Mouse (Mus musculus): ENCODE measurements around the gene 4930519P11Rik.

The 4930519P11Rik gene

DNA sequence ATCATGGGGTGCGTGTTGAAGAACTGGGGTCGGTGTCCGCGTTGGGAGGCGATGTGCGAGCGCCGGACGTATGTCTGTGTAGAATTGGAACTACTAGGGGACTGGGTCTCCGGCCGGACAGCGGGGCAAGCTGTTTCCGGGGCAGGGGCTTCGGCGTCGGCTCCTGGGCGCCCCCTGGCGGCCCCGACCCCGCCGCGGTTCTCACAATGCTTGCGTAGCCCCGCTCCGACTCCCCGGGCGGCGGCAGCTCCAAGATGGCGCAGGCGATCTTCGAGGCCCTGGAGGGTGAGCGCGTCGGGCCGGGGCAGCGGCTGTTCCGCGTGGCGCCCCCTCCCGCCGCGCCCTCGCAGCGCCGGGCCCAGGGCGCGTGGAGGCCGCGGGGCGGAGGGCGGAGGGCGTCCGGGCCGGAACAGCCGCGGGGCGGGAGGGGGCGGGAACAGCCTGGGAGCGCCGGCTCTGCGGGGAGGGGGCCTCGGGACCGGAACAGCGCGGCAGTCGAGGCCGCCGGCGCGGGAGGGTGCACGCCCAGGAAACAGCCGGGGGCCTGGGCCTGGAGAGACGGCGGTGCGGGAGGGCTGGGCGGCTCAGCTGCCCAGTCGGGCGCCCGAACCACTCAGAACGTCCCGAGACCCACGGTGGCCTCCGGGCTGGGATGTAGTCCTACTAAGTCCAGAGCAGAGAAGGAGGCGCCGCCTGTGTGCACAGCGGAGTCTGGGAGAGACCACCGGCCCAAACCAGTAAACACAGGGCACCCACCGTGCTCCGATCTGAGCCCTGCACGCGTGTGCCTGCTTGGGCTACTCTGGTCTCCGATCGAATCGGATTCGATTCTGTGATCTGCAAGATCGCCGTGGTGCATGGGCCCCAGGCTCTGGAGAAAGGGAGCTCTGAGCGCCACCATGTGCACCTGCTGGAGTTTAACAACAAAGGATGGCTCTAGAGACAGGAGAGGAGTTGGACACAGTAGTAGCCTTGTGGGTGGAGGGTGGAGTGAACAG is at the start of gene 4930519P11Rik, which contains the start of gene Zfp341:
TSS of gene 4930519P11Rik (minus strand) at position 320 of the 998 bp plus-strand sequence.
TSS of gene Zfp341 (plus strand) at position 180 of the 998 bp plus-strand sequence.
- DNase-seq (ENCODE audit: low spot score) = peak; percentile 87

DNA sequence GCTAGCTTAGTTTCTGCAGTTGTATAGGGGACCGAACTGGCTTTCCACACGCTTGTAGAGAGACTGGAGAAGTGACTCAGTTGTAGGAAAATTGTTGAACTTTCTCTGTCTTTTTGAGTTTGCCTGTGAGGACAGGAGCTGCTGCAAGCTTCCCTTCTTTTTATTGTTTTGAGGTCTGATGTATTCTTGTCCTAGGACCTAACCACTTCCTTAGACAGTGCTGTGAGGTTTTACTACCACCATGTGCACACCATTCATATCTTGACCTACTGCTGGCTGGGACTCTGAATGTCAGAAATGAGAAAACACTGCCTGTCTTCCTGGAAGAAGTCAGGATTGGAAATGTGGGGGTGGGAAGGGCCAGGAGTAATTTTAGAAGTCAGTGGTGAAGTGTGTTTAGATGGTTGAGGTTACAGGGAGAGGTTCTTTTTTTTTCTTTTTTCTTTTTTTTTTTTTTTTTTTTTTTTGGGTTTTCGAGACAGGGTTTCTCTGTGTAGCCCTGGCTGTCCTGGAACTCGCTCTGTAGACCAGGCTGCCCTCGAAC is 46.4 kb upstream of the 4930519P11Rik start:
- no peak for DNase-seq (ENCODE audit: low spot score)

DNA sequence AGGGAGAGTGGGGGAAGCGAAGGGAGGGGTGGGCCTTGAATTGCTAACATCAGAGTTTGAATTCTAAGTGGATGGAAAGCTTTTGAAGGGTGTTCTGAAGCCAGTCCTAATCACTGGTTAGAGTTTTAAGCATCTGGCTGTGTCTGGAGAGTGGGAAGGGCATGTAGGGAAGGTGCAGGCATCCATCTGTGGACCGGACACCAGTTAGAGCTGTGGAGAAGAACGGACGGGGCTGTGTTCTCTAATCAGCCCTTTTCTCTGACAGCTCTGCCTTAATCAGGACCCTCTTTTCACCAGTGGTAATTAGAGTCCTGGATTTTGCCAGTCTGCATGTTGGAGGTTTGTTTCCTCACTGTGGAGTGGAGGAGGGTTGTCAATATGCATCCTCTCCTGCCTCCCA is 45.8 kb upstream of the 4930519P11Rik start:
- no peak for DNase-seq (ENCODE audit: low spot score)

DNA sequence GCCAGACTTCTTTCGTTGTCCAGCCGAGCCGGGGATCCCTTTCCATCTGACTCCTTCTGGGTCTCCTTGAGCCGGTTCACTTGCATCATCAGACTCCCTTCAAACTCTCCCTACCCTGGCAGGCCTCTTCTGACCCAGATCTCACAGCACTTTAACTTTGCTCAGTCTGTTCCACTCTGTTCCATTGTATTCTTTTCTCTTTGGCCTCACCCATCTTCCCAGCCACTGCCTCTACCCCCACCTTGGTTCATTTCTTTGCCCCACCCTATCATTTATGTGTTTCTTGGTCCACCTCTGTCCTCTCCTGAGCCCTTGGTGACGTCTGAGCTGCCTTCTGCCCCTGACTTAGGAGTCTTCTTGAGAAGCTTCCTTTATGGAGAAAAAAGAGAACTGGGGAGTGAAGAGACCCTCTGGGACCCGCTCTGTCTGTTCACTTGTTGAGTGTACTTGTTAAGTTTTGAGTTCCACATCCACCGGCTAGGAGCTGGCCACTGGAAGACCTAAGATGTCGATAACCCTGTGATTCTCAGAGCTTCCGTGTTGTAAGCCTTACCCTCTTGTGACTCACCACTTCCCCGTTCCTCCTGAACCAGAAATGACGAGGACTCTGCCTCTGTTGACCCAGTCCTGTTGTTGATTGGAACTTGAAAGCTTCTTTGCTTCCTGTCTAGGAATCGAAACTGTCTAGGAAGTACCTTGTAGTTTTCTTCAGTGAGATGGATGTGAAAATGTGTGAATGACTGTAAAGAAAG is 44.4 kb upstream of the 4930519P11Rik start:
- DNase-seq (ENCODE audit: low spot score) = peak; percentile 66

DNA sequence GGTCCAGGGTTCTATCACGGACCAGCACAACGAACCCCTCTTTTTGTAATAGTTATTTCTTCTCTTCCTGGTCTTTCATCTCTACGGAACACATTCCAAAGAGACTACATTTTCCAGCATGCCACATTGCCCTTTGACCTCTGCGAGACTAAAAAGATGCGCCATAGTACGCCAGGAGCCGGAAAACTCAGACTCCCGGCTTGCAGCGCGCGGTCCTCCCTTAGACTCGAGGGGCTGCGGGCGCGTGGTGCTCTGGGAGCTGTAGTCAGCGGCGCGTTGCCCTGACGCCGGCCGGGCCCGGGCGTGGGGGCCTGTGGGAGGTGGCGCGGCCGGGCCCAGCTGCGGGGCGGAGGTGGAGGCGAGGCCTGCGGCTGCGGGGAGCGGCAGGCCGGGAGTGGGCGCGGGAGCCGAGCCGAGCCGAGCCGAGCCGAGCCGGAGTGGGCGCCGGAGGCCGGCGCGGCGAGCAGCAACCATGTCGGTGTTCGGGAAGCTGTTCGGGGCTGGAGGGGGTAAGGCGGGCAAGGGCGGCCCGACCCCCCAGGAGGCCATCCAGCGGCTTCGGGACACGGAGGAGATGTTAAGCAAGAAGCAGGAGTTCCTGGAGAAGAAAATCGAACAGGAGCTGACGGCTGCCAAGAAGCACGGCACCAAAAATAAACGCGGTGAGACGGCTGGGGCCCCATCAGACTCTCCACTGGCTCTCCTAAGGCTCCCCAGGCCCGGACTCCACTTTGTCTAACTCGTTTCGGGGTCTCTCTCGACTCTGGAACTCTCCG is 43.7 kb upstream of the 4930519P11Rik start:
- peak; percentile 97 for DNase-seq (ENCODE audit: low spot score)

DNA sequence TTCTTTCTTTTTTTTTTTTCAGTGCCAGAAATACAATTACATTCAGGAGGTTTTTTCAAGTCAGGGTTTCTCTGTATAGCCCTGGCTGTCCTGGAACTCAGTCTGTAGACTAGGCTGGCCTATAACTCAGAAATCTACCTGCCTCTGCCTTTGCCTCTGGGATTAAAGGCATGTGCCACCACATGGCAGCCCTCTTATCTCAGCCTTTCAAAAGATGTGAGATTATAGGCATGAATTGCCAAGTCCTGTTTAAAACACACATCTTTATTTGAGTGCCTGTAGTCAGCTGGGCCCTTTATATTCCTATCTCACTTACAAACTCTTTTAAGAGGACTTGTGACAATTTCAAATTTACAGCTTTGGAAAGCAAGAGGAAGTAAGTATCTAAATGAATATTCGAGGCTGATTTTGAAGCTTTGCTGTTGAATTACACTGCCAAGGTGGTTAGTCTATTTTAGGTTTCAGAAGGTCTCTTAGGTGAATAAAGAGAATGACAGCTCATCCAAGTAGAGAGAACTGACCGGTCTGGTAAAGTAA is 42.7 kb upstream of the 4930519P11Rik start:
- DNase-seq (ENCODE audit: low spot score) = no peak

DNA sequence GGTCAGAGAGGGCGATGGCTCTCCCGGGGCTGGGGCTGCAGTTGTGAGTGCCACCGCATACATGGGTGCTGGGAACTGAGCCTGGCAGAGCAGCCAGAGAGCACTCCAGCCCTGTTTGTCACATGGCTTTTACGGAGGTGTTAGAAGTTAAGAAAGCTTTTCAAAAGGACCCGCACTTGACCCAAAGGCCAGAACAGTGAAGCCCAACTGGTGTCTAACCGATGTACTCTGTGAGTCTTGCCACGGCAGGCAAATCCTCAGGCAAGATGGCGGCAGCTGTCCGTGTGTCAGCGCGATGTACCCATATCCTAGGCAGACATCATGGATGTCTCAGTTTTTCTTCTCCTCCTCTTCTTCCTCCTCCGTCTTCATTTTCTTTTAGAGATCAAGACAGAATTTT is 41.7 kb upstream of the 4930519P11Rik start:
- no peak for DNase-seq (ENCODE audit: low spot score)

DNA sequence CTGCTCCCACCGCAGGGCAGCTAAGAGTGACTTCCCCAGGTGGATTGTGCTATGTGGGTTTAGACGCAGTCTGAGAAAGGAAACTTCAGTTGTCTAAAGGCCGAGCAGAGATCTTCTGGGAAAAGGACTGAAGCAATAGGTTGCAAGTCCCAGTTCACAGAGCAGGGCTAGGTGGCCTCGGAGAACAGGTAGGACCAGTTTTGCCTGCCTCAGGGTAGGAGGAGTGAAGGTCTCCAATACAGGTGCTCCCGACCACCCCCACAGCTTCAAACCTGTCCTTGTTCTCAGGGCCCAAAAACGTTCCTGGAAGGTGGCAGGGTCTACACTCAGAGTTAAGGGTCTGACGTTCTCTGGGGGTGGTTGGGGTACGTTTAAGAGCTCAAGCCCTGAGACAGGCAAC is 38.1 kb upstream of the 4930519P11Rik start, which contains the start of gene Chmp4b:
TSS of gene Chmp4b (plus strand) at position 343 of the 400 bp plus-strand sequence.
- peak; percentile 89 for DNase-seq (ENCODE audit: low spot score)

DNA sequence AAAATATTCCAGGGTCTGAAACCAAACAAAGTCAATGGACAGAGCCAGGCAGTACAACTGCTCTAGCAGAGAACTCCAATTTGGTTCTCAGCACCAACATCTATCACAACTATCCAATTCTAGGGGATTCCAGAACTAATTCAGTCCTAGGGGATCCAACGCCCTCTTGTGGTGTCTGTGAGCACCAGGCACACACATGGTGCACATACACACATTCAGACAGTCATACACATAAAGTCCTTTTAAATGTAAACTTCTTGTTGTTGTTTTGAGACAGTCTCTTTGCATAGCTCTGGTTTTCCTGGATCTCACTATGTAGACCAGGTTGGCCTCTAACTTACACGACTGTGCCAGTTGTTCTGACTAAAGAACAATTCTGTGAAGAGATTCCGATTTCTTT is 37.2 kb upstream of the 4930519P11Rik start:
- no peak for DNase-seq (ENCODE audit: low spot score)

DNA sequence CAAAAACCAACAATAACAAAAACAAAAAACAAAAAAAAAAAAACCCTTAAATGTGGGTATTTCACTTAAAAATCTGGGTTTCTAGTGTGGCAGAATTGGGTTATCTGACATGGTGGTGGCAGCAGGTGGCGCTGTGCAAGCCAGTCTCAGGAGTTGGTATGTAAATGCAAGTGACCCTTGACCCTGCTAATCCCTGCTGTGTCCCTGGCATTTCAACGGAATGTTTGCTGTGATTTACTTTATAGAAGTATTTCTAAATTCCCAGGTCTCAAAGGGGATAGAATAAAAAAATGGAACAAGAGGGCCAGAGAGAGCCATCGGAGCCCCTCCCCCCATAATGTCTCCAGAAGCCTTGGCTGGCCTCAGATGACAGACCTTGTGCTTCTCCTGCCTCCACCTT is 34.8 kb upstream of the 4930519P11Rik start:
- no peak for DNase-seq (ENCODE audit: low spot score)

DNA sequence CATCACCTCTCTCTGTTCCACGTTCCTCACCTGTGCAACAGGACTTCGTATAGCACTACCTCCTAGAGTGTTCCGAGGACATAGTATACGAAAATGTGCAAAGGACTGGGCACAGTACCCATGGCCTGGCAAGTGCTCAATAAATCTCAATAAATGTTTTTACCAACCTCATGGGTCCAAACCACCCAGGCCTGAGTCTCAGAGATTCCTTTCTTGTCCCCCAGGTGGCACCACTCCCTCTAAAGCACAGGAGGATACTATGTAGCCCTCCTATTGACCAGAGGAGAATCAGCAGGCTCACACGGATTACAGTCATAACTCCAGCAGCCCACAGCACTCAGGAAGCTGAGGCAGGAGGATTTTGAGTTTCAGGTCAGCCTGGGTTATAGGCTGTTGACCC is 33.4 kb upstream of the 4930519P11Rik start:
- peak; percentile 35 for DNase-seq (ENCODE audit: low spot score)

DNA sequence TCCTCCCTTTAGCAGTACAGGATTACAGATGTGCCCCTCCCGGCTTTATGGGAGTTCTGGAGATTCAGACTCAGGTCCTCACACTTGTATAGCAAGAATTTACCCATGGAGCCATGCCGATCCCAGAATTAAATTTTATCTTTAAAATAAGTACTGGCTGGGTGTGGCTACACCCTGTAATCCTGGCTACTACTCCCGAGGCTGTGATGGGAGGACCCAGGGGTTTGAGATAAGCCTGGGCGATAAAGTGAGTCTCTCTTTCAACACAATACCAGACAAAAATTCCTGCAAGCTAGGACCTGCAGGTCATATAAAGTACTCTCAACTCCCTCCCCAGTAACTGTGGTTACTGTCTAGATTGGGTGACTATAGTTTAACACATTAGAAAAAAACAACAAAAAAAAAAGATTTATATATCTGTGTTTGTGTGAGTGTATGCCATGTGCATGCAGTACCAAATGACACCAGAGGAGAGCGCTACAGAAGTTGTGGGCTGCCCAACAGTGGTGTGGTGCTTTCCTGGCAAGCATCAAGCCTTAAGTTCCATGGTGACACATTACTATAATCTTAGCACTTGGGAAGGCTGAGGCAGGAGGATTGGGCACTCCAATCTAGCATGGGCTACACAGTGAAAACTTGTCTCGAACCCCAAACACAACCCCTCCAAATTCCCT is 29.6 kb upstream of the 4930519P11Rik start:
- no peak for DNase-seq (ENCODE audit: low spot score)

DNA sequence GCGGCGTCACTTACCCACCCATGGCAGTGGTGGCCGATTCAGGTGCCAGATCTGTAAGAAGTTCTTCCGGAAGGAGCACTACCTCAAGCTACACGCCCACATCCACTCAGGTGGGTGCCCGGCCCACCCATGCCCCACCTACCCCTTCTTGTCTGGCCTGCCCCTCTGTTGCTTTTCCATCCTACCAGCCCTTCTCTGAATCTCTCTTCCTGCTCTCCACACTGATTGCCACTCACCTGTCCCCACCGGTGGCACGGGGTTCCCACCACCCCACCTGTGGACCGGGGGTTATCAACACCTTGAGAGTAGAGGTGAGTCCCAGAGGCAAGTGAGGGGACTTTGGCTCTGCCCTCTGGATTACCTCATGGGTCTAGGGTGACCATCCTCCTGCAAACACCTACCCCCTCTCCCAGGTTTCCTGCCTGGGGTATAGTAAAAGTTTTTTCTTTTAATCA is 28.8 kb upstream of the 4930519P11Rik start:
- no peak for DNase-seq (ENCODE audit: low spot score)

DNA sequence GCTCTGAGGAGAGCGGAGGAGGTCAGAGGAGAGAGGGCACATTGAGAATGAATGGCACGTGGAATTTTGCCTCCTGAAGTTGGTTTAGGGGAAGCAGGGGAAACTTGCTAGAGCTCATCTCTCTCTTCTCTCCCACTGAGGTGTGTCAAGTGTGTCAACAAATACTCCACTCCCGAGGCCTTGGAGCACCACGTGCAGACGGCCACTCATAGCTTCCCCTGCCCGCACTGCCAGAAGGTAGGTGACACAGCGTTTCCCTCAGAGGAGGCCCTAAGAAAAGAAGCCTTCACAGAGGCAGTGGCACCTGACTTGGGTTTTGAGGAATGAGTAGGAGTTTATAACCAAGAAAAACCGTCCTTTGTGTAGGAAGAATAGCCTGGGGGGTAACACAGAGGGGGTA is 27.9 kb upstream of the 4930519P11Rik start:
- DNase-seq (ENCODE audit: low spot score) = no peak

DNA sequence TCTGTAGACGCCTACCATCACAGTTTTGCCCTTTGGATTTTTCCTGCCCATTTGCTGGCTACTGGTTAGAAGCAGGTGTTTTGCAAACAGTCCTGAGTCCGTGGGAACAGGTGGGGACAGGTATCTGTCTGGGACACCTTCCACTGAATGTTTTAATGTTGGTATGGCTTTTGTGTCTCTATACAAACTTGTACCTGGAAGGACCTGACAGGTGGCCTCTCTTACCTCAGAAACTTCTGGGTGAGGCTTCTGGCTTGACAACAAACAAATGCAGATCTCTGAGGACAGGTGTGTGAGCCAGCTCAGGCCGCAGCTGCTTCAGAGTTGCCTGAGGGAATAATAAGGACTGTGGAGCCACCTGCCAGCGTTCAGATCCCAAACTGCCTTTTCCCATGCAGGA is 25.9 kb upstream of the 4930519P11Rik start:
- no peak for DNase-seq (ENCODE audit: low spot score)

DNA sequence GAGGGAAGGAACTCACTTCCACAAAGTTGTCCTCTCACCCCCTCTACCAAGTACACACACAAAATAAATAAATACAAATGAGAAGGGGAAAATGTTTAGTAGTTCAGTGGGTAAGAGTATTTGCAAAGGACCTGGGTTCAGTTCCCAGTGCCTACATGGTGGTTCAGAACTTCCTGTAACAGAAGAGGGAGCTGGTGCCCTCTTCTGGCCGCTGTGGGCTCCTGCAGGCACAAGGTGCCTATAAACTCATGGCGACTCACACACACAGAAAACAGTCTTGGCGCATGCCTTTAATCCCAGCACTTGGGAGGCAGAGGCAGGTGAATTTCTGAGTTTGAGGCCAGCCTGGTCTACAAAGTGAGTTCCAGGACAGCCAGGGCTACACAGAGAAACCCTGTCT is 25.3 kb upstream of the 4930519P11Rik start:
- no peak for DNase-seq (ENCODE audit: low spot score)

DNA sequence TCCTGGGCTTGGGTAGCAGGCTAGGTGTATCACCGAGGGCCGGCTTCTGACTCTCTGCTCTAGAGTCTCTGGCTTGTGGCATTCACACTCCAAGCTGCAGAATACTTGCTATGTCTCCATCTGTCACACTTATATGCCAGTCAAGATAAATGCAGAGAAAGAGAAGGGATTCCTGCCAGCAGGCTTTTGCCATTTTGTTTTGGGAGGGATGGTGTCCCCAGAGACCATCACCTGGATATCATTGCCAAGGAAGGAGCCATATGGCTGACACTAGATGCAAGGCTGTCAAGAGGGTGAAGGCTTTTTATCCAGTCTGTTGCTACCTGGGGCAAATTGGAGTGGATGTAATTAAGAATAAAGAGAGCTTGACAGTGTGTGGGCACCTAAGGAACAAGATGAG is 22.6 kb upstream of the 4930519P11Rik start:
- no peak for DNase-seq (ENCODE audit: low spot score)

DNA sequence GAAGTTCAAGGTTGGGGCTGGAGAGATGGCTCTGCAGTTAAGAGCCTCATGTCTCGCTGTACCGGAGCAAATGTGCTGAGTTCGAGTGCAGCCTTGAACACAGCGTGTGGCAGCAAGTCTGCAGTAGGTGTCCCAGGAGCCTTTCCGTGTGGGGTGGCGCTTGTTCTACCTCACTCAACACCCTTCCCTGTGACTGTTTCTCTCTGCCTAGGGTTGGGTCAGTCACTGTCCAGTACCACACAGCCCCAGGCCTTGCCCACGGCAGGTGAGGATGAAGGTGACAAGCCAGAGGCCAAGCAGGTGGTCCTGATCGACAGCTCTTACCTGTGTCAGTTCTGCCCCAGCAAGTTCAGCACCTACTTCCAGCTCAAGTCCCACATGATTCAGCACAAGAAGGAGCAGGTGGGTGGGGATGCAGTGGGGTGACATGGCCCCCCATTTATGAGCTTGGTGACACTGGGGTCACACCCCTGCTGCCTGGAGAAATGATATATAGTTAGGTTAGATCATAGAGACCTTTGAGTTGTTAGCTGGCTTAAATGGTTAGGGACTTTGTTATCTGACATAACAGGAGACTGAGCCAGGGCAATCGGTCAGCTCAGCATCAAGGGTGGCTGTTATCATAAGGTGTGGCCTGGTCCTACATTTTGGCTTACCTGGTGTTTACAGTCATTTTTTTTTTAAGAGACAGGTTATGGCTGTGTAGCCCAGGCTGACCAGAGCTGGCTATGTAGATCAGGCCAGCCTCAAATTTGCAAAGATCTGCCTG is 20.8 kb upstream of the 4930519P11Rik start:
- no peak for DNase-seq (ENCODE audit: low spot score)

DNA sequence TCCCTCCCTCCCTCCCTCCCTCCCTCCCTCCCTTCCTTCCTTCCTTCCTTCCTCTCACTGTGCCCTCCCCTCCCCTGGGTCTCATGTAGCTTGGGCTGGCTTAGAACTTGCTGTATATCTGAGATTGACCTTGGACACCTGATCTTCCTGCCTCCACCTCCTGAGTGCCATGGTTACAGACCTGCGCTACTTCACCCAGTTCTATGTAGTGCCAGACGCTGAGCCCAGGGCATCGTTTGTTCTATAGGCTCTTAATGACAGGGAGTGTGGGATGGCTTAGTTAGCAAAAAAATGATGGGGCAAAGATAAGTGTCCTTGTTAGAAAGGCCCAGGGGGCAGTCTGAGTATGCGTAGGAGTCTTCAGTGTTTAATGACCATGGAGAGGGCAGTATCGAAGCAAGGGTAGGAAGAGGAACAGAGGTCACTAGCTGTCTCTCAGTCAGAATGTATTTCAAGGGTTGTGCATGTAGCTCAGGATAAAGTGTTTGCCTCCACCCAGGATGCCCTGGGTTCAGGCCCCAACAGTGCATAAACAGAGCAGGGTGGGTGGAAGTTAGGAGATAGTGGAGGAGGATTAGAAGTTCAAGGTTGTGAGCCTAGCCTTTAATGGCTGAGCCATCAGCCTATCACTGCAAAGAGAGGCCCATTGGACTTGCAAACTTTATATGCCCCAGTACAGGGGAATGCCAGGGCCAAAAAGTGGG is 20.0 kb upstream of the 4930519P11Rik start:
- DNase-seq (ENCODE audit: low spot score) = no peak
